Mouse (Mus musculus): ENCODE data around the gene Cdk19. TPM values are rescaled to one million over a fixed set of nuclear protein-coding genes. Genes with fewer than 3 reads are reported as not detected.
A peak's percentile ranks its signal among the peaks of the same experiment; 100 is the strongest.
"Not testable (repeated sequence)": the region's sequence is repeated elsewhere in the genome, so short reads cannot be mapped to it uniquely, and the experiment has no call there.

Cdk19 gene
- polyA plus RNA-seq, 1 experiment from 2014 or later = 8.3 TPM

DNA sequence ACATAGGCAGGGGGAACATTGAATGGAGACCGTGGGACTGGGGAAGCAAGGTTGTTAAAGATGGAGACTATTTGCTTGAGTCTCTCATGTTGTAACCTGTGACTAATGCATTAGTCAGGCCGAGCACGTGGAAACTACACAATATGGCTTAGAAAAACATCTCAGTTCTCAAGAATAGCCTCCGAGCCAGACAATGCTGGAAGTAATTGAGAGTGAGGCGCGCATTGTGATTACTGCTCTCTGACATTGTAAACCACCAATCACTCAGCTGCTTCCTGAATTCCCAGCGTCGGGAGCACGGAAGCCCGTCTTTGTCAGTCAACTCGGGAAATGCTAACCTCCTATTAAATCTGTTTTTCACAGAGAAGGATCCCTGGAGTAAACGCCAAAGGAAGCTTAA lies 182.2 kb downstream of the Cdk19 start:
- no peaks in the 10 kb centered on the region for H3K27me3 ChIP-seq (replicated peaks)
- H3K4me3 ChIP-seq (replicated peaks) = no peak overlapping the region
- no peak overlapping the region for H3K9ac ChIP-seq
- H3K36me3 ChIP-seq = no peaks in the 10 kb centered on the region
- no peak; the same call in 1 of the 2 replicates for ATAC-seq (ENCODE audit: insufficient read depth, low FRiP score, low read depth)
- no peaks in the 10 kb centered on the region for H3K9me3 ChIP-seq
- WGBS = 31% methylated on average over 12 of the region's 12 CpGs
- 0 out of 2 replicates have a peak, but pooled peaks cover 10% of the 10 kb centered on the region for H3K4me1 ChIP-seq
- H3K27ac ChIP-seq = 0 out of 2 replicates have a peak overlapping the region, but pooled peaks have one; percentile 57
- H3K4me2 ChIP-seq = no peak overlapping the region

DNA sequence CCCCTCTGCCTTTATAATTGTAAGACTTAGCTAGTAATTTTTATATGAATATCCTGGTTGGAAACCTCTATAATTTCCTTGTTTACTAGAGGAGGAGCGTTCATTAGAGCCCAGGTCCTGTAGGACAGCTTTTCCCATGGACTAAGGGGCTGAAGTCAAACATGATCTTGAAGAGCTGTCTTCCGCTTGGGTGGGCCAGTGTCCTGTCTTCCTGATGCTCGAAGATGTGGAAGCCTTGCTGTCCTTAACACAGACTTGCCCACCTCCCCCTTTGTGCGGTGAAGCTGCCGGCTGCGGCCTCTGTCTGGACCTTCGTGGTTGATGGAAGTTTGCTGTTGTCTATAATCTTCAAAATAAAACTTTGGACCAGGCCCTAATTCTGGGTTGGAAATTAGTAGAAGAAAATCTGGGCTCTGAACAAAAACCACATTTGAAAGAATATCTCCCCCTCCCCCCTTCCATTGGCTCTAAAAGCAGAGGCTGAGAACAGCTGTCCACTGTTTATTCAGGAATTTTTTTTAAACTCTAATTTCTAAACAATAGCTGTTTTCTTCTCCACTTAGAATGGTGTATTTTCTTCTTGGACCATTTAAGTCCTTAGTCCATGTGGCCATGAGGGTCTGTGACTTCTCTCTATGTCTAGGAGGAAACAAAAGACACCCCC lies 184.1 kb downstream of the Cdk19 start:
- Histone ChIP-seq H3K36me3 (no peaks in the 10 kb centered on the region), H3K9ac (no peak overlapping the region), H3K27me3 (replicated peaks) (no peaks in the 10 kb centered on the region), H3K9me3 (no peaks in the 10 kb centered on the region), H3K4me1 (0 out of 2 replicates have a peak, but pooled peaks cover 10% of the 10 kb centered on the region), H3K27ac (peak overlapping the region; percentile 57; the same call in 1 of the 2 replicates), H3K4me2 (no peak overlapping the region), H3K4me3 (replicated peaks) (no peak overlapping the region)
- no peak for ATAC-seq (ENCODE audit: insufficient read depth, low FRiP score, low read depth)
- WGBS = 52% methylated on average over 7 of the region's 7 CpGs

DNA sequence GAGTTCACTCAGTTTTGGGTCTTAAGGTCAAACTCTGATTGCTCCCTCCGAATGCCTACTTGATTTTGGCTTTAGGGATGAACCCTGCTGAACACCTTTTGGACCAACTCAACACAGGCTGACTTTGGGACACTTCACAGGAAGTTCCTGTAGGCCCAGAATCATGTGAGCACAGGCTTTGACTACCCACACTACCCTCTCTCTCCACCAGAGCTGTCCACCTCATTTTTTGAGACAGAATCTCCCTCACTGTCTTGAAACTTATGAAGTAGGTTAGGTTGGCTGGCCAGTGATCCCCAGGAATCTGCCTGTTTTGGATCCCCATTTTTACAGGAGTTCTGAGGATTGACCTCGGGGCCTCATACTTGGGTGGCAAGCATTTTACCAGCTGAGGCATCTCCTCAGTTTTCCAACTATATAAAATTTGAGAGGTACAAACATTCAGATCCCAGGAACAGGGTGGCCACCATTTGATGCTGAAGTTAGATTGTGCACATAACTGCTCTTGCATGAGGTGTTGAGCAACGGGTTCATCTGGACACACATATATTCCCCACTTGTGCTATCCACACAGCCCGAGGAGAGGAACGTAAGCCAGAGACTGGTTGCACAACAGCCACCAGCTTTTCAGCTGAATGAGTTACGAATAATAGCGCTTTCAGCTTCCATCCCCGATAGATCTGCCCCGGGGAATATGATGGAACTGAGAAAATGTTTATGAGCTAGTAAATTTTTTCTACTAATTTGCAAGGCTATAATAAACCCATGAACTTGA lies 184.9 kb downstream of the Cdk19 start:
- no peaks in the 10 kb centered on the region for H3K9me3 ChIP-seq
- no peak overlapping the region for H3K9ac ChIP-seq
- no peaks in the 10 kb centered on the region for H3K36me3 ChIP-seq
- H3K27me3 ChIP-seq (replicated peaks) = no peaks in the 10 kb centered on the region
- no peak for ATAC-seq (ENCODE audit: insufficient read depth, low FRiP score, low read depth)
- WGBS = 72% methylated on average over 9 of the region's 9 CpGs
- H3K4me1 ChIP-seq = 0 out of 2 replicates have a peak, but pooled peaks cover 10% of the 10 kb centered on the region
- no peak overlapping the region for H3K4me3 ChIP-seq (replicated peaks)
- no peak overlapping the region for H3K4me2 ChIP-seq
- H3K27ac ChIP-seq = peak overlapping the region; percentile 57; the same call in 1 of the 2 replicates

DNA sequence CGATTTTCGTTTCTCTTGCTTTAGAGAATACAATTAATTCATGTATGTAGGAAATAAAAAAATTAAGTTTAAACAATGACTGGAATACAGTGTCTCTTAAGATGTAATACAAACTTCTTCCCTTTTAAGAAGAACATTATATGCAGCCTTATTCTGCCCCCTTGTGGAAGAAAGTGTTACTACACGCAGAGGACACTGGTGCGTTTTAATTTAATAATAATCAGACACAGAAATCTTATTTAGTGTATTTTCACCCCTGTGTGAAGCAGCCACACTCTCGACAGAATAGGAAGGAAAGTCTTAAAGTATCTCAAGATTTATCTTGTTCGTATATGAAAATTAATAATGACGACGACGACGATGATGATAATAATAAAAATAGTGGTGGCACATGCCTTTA lies 185.6 kb downstream of the Cdk19 start:
- no peak for ATAC-seq (ENCODE audit: insufficient read depth, low FRiP score, low read depth)
- H3K9me3 ChIP-seq = no peaks in the 10 kb centered on the region
- H3K4me2 ChIP-seq = no peak overlapping the region
- H3K4me1 ChIP-seq = 0 out of 2 replicates have a peak, but pooled peaks cover 10% of the 10 kb centered on the region
- no peak overlapping the region for H3K27ac ChIP-seq
- H3K36me3 ChIP-seq = no peaks in the 10 kb centered on the region
- 28% methylated on average over 10 of the region's 10 CpGs for WGBS
- H3K27me3 ChIP-seq (replicated peaks) = no peaks in the 10 kb centered on the region
- H3K9ac ChIP-seq = no peak overlapping the region
- no peak overlapping the region for H3K4me3 ChIP-seq (replicated peaks)

DNA sequence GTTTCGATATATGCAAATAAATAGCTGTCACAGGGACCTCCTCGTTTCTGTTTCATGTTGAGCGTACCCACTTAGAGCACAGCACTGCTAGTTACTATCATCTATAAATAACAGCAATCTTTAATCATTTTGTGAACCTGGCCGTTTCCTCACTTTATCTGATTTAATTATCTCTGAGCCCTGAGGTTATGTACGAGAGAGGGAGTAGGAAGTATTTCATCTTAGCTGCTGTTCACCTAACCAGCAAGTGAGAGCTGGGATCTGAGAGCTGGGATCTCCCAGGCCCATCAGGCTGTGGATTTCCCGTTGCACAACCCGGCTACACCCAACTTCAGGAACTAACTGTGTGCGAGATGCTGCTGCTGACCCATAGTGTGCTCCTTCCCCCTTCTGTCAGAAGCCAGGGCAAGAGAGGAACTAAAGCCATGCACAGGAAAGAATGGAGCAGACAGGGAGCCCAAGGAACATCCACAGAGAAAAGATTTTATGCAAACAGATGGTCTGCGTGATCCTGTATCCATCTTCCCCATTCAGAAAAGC lies 186.3 kb downstream of the Cdk19 start:
- H3K4me2 ChIP-seq = no peak overlapping the region
- no peaks in the 10 kb centered on the region for H3K27me3 ChIP-seq (replicated peaks)
- H3K4me3 ChIP-seq (replicated peaks) = no peak overlapping the region
- no peak for ATAC-seq (ENCODE audit: insufficient read depth, low FRiP score, low read depth)
- H3K9ac ChIP-seq = no peak overlapping the region
- H3K9me3 ChIP-seq = no peaks in the 10 kb centered on the region
- 58% methylated on average over 9 of the region's 9 CpGs for WGBS
- H3K36me3 ChIP-seq = no peaks in the 10 kb centered on the region
- no peak overlapping the region for H3K27ac ChIP-seq
- H3K4me1 ChIP-seq = 0 out of 2 replicates have a peak, but pooled peaks cover 10% of the 10 kb centered on the region

DNA sequence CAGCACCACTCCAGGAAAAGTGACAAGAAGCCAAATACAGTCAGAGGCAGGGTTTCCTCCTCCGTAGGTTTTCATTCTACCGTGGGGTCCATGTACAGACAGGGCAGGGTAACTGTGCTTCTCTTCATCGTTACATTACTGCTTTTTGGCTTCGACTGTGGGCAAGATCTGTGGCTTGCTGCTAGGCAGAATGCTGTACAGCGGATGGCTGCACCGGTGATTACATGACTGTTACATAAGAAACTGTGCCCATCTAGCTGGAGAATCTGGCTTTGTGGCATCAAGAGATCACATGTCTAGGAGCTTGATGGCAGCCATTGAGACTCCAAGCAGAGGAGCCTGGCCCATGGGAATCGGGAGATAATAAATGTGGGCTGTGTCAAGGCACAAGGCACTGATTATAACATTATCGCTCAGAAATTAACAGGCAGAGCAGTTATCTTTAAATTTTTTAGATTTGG lies 187.0 kb downstream of the Cdk19 start:
- H3K4me3 ChIP-seq (replicated peaks) = no peak overlapping the region
- no peaks in the 10 kb centered on the region for H3K27me3 ChIP-seq (replicated peaks)
- 0 out of 2 replicates have a peak, but pooled peaks cover 10% of the 10 kb centered on the region for H3K4me1 ChIP-seq
- H3K4me2 ChIP-seq = no peak overlapping the region
- H3K9ac ChIP-seq = no peak overlapping the region
- no peak for ATAC-seq (ENCODE audit: insufficient read depth, low FRiP score, low read depth)
- 64% methylated on average over 8 of the region's 8 CpGs for WGBS
- H3K27ac ChIP-seq = no peak overlapping the region
- no peaks in the 10 kb centered on the region for H3K9me3 ChIP-seq
- H3K36me3 ChIP-seq = no peaks in the 10 kb centered on the region

DNA sequence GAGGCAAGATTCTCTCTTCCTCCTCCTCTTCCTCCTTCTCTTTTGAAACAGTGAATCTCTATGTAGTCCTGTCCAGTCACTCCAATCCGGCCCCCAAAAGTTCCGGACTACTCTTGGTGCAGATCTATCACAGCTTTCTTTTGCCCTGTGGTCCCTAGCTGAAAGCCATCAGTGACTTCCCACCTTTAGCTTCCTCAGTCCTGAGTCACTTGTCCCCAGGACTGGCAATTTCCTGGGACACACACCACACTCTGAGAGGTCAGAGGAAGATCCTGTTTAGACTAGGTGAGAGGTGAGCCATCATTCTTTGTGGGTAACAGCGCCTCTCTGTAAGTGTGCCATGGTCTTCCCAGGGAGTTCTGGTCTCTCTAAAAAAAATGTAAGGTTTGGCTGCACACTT lies 187.6 kb downstream of the Cdk19 start:
- no peak overlapping the region for H3K27ac ChIP-seq
- H3K4me1 ChIP-seq = 0 out of 2 replicates have a peak, but pooled peaks cover 8% of the 10 kb centered on the region
- H3K9ac ChIP-seq = no peak overlapping the region
- 68% methylated on average over 3 of the region's 3 CpGs for WGBS
- no peak overlapping the region for H3K4me3 ChIP-seq (replicated peaks)
- no peaks in the 10 kb centered on the region for H3K27me3 ChIP-seq (replicated peaks)
- no peaks in the 10 kb centered on the region for H3K36me3 ChIP-seq
- no peak for ATAC-seq (ENCODE audit: insufficient read depth, low FRiP score, low read depth)
- H3K4me2 ChIP-seq = no peak overlapping the region
- H3K9me3 ChIP-seq = no peaks in the 10 kb centered on the region

DNA sequence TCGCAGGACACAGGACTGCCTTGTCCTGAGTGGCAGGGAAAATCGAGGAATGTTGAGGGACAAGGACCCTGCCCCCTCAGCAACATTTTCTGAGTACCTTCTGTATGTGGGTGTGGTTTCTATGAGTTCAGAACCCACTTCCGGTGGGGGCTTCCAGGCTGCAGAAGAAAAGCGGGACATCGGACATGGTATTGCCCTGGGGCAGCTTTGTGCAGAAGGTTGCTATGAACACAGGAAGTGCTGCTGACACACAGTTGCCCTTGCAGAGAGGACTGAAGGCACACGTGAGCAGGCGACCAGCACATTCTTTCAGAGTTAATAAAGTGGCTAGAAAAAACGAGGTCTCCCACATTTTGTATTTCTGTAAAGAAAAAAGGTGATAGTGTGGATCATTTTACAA lies 188.2 kb downstream of the Cdk19 start:
- ATAC-seq (ENCODE audit: insufficient read depth, low FRiP score, low read depth) = no peak
- Histone ChIP-seq H3K27ac (no peak overlapping the region), H3K9me3 (no peaks in the 10 kb centered on the region), H3K4me2 (no peak overlapping the region), H3K27me3 (replicated peaks) (no peaks in the 10 kb centered on the region), H3K9ac (no peak overlapping the region), H3K4me1 (0 out of 2 replicates have a peak, but pooled peaks cover 5% of the 10 kb centered on the region), H3K4me3 (replicated peaks) (no peak overlapping the region), H3K36me3 (no peaks in the 10 kb centered on the region)
- WGBS = 36% methylated on average over 8 of the region's 8 CpGs

DNA sequence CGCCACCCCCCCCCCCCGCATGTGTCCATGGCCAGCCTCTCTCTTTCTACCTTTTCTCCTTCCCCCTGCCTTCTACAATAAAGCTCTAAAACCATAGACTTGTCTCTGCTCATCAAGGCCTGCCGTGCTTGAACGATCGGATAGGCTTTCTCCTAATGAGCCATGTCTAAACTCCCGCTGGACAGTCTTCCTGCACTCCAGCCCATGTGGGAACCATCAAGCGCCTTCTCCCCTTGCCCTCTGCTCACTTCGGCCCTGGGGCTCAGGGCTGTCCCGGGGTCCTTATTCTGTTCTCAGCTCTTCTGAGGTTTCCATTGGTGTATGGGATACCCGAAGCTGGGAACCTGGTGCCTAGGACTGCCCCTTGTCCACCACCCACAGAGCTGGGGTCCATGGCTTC lies 189.3 kb downstream of the Cdk19 start:
- H3K4me1 ChIP-seq = no peaks in the 10 kb centered on the region
- ATAC-seq (ENCODE audit: insufficient read depth, low FRiP score, low read depth) = no peak
- H3K27me3 ChIP-seq (replicated peaks) = no peaks in the 10 kb centered on the region
- H3K36me3 ChIP-seq = no peaks in the 10 kb centered on the region
- no peak overlapping the region for H3K4me3 ChIP-seq (replicated peaks)
- no peaks in the 10 kb centered on the region for H3K9me3 ChIP-seq
- H3K9ac ChIP-seq = no peak overlapping the region
- H3K4me2 ChIP-seq = no peak overlapping the region
- H3K27ac ChIP-seq = no peak overlapping the region
- 62% methylated on average over 8 of the region's 10 CpGs for WGBS

DNA sequence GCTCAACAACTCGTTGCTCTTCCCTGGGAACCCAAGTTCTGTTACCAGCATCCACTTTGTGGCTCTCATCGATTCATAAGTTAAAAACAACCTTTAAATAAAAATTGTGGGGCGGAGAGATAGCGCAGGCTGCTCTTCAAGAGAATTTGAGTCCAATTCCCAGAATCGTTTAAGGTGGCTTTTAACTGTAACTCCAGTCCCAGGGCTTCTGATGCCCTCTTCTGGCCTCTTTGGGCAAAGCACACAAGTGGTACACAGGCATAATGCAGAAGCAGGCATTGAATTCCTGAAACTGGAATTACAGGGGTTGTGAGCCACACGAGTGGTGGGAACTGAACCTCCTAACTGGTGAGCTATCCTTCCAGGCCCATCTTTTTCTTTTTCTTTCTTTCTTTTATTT lies 190.3 kb downstream of the Cdk19 start:
- no peak overlapping the region for H3K27ac ChIP-seq
- H3K4me1 ChIP-seq = no peaks in the 10 kb centered on the region
- no peaks in the 10 kb centered on the region for H3K27me3 ChIP-seq (replicated peaks)
- no peaks in the 10 kb centered on the region for H3K36me3 ChIP-seq
- 55% methylated on average over 6 of the region's 6 CpGs for WGBS
- no peak for ATAC-seq (ENCODE audit: insufficient read depth, low FRiP score, low read depth)
- H3K4me3 ChIP-seq (replicated peaks) = no peak overlapping the region
- H3K4me2 ChIP-seq = no peak overlapping the region
- no peak overlapping the region for H3K9ac ChIP-seq
- H3K9me3 ChIP-seq = no peaks in the 10 kb centered on the region

DNA sequence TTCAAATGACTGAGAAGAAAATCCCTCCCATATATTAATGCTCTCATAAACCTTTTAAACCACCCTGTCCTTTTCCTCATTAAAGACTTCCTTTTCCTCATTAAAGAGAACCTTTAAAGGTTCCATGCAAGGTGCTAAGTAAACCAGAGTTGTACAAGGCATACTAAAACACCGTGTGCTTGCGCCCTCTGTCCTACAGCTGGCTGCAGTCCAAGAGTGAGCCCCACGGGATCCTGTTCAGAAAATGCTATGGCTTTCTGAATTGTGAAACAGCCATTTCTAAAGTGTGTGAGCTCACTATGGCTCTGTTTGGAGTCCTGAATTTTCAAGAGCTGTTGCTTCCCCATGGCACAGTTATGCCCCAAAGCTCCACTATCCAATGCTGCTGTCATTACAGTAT lies 191.3 kb downstream of the Cdk19 start:
- H3K9me3 ChIP-seq = no peaks in the 10 kb centered on the region
- H3K27ac ChIP-seq = no peak overlapping the region
- WGBS = 60% methylated on average over 3 of the region's 3 CpGs
- H3K36me3 ChIP-seq = no peaks in the 10 kb centered on the region
- no peak for ATAC-seq (ENCODE audit: insufficient read depth, low FRiP score, low read depth)
- H3K4me1 ChIP-seq = no peaks in the 10 kb centered on the region
- H3K9ac ChIP-seq = no peak overlapping the region
- no peaks in the 10 kb centered on the region for H3K27me3 ChIP-seq (replicated peaks)
- no peak overlapping the region for H3K4me3 ChIP-seq (replicated peaks)
- H3K4me2 ChIP-seq = no peak overlapping the region

DNA sequence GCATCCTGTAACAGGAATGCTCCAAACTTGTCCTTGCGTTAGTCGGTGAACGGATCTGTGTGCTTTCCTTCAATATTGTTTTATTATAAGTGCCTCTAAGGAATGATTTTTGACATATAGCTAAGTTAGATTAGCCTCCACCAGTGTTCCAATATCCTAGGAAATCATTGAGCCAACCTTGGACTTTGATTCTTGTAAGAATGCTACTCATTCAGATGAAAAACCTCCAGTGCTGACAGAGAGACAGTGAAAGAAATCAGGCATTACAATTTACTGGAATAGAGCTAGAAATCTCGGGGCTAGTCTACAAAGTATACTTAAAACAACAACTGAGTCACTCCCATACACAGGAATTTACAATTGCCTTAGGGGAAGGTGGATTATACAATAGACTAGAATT lies 193.2 kb downstream of the Cdk19 start:
- H3K9me3 ChIP-seq; H3K27me3 ChIP-seq (replicated peaks); H3K4me3 ChIP-seq (replicated peaks); H3K4me1 ChIP-seq; H3K9ac ChIP-seq; H3K27ac ChIP-seq; H3K36me3 ChIP-seq; ATAC-seq (ENCODE audit: insufficient read depth, low FRiP score, low read depth); H3K4me2 ChIP-seq: not testable (repeated sequence)
- WGBS = 92% methylated on average over 4 of the region's 4 CpGs
